ENCODE assay signal across 24 mouse cellular contexts in the genomic region with DNA sequence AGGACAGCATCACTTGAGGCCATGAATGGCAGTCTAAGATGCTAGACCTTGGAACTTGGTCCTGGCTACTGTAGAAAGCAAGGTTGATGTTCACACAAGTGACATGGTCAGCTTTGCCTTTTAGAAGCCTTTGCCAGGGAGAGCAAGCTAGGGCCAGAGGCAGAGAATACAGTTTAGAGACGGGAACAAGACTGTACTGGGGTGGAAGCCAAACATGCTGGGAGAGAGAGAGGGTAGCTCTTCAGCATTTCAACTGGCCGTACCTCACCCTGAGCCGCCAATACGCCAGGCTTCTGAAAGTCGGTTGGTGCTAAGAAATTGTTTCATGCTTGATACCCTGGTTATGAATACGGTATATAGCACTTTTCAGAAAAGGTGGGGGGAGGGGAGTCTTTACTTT.
"Had no signal": no experiment of that assay in that cellular context is flagged by ENCODE, and none has a peak within 500 bp of the region (broad histone marks: within the 10 kb centered on the region; RNA-seq: fewer than 3 reads in every experiment).

No protein-coding gene starts in this region.

- H3K9me3 ChIP-seq: kidney, embryonic 15.5 days; limb, embryonic 10.5 days; limb, embryonic 13.5 days; liver, embryonic 12.5 days; liver, embryonic 15.5 days; lung, embryonic 15.5 days; megakaryocyte, embryonic 14.5 days; midbrain, embryonic 12.5 days; stomach, embryonic 15.5 days had no signal

- H3K4me3 ChIP-seq: kidney, embryonic 15.5 days; left cerebral cortex, adult 2 months; limb, embryonic 10.5 days; limb, embryonic 13.5 days; liver, embryonic 12.5 days; liver, embryonic 15.5 days; lung, embryonic 15.5 days; megakaryocyte, embryonic 14.5 days; midbrain, embryonic 12.5 days; myocyte; stomach, embryonic 15.5 days had no signal

- ATAC-seq: liver, embryonic 12.5 days had no signal

- DNase-seq: kidney, adult 11 months; kidney, adult 8-10 months; kidney, postnatal 10 days; kidney, postnatal 36 days; layer of hippocampus, postnatal 36 days; liver; lung, adult 18-20 months; lung, postnatal 10 days; lung, postnatal 36 days; right cerebral cortex, adult 18-20 months; right cerebral cortex, postnatal 14 days; right cerebral cortex, postnatal 4 days; thymus, postnatal 25 days had no signal

- H3K27ac ChIP-seq: kidney, embryonic 15.5 days; left cerebral cortex, adult 2 months; liver, embryonic 12.5 days; liver, embryonic 15.5 days; lung, embryonic 15.5 days had no signal

- H3K9ac ChIP-seq: kidney, embryonic 15.5 days; limb, embryonic 13.5 days; liver, embryonic 12.5 days; liver, embryonic 15.5 days; lung, embryonic 15.5 days; midbrain, embryonic 12.5 days; stomach, embryonic 15.5 days had no signal

- H3K4me2 ChIP-seq: kidney, embryonic 15.5 days; limb, embryonic 13.5 days; liver, embryonic 12.5 days; liver, embryonic 15.5 days; lung, embryonic 15.5 days; midbrain, embryonic 12.5 days; stomach, embryonic 15.5 days had no signal

- H3K27me3 ChIP-seq: kidney, embryonic 15.5 days; limb, embryonic 13.5 days; lung, embryonic 15.5 days; megakaryocyte, embryonic 14.5 days; midbrain, embryonic 12.5 days; stomach, embryonic 15.5 days had no signal
